Mouse (Mus musculus) CH12.LX (cell line): ENCODE measurements around the gene Pam. TPM values are rescaled to one million over a fixed set of nuclear protein-coding genes. Genes with fewer than 3 reads are reported as not detected.

Source experiments
- DNase-seq: peaks from one replicate; pipeline ENCODE4 v3.0.0-alpha.2; 2013; ENCODE audit errors: extremely low read depth
- H3K27ac ChIP-seq: 2 replicates; pipeline ENCODE4 v1.5.1; 2012; ENCODE audit warnings: low read depth, mild to moderate bottlenecking, control low read depth, moderate library complexity; ENCODE audit not compliant: insufficient read depth
- H3K27me3 ChIP-seq: replicated peaks from 2 replicates; pipeline ENCODE3; 2012; ENCODE audit warnings: inconsistent platforms
- H3K36me3 ChIP-seq, 2 experiments: replicated peaks in 1 of 2; 2 replicates each; pipeline versions ENCODE3 to v1.6.1; 2012; ENCODE audit warnings: inconsistent platforms in 1 of 2, low read length in 1 of 2, mild to moderate bottlenecking in 1 of 2, mixed read lengths in 1 of 2, moderate library complexity in 1 of 2; ENCODE audit not compliant: control insufficient read depth in 1 of 2, insufficient read depth in 1 of 2
- H3K4me1 ChIP-seq, 2 experiments: 2 replicates each; pipeline ENCODE4 v1.6.1; 2012; ENCODE audit warnings: inconsistent platforms in 1 of 2, moderate library complexity in 1 of 2; ENCODE audit not compliant: insufficient read depth in 2 of 2, control insufficient read depth in 1 of 2
- H3K4me2 ChIP-seq: 2 replicates; pipeline ENCODE4 v1.6.1; 2012; ENCODE audit warnings: low read depth, mild to moderate bottlenecking, control low read depth; ENCODE audit not compliant: poor library complexity, insufficient read depth, severe bottlenecking
- H3K4me3 ChIP-seq, 3 experiments: fragments of 150-350 bp in 1 of 3; sonication (generic) in 1 of 3; replicated peaks in 1 of 3; 2 replicates each; pipeline versions ENCODE3 to v1.5.1; 2011 to 2012; ENCODE audit warnings: low read depth in 2 of 3, low read length in 2 of 3, mild to moderate bottlenecking in 2 of 3, moderate library complexity in 2 of 3, control low read depth in 1 of 3, improper control_type of control experiment in 1 of 3, inconsistent platforms in 1 of 3, mixed read lengths in 1 of 3; ENCODE audit not compliant: poor library complexity in 1 of 3
- H3K79me2 ChIP-seq: replicated peaks from 2 replicates; pipeline ENCODE4 v1.6.1; 2012; ENCODE audit warnings: mild to moderate bottlenecking, moderate library complexity; ENCODE audit not compliant: control insufficient read depth, poor library complexity, insufficient read depth, severe bottlenecking; ENCODE audit errors: extremely low read depth
- H3K9ac ChIP-seq: 2 replicates; pipeline ENCODE4 v1.6.1; 2012; ENCODE audit warnings: low read depth, mild to moderate bottlenecking, control low read depth, moderate library complexity; ENCODE audit not compliant: insufficient read depth
- H3K9me3 ChIP-seq: replicated peaks from 2 replicates; pipeline ENCODE3; 2012; ENCODE audit warnings: low read length, inconsistent platforms, mixed read lengths
- CHD1 ChIP-seq: IDR thresholded peaks from 2 replicates; pipeline ENCODE4 v1.6.1; 2012; ENCODE audit warnings: low read depth, low read length, improper control_type of control experiment, inconsistent platforms
- CHD2 ChIP-seq: IDR thresholded peaks from 2 replicates; pipeline ENCODE4 v1.6.1; 2011; ENCODE audit warnings: low read length, improper control_type of control experiment
- CTCF ChIP-seq, 2 experiments: IDR thresholded peaks in 1 of 2; conservative IDR thresholded peaks in 1 of 2; 2 replicates each; pipeline ENCODE4 v1.5.1; 2011 to 2012; ENCODE audit warnings: low read depth in 2 of 2, low read length in 2 of 2, improper control_type of control experiment in 1 of 2, inconsistent platforms in 1 of 2, mild to moderate bottlenecking in 1 of 2, moderate library complexity in 1 of 2
- ELF1 ChIP-seq: IDR thresholded peaks from 2 replicates; pipeline ENCODE4 v1.6.1; 2014; ENCODE audit warnings: low read depth, mild to moderate bottlenecking, inconsistent platforms, low read length, improper control_type of control experiment
- EP300 ChIP-seq: IDR thresholded peaks from 2 replicates; pipeline ENCODE4 v1.6.1; 2011; ENCODE audit warnings: low read length, improper control_type of control experiment
- MAFK ChIP-seq: IDR thresholded peaks from 2 replicates; pipeline ENCODE4 v1.6.1; 2011; ENCODE audit warnings: low read length, improper control_type of control experiment; ENCODE audit not compliant: insufficient replicate concordance
- MAX ChIP-seq: IDR thresholded peaks from 2 replicates; pipeline ENCODE4 v1.6.1; 2011; ENCODE audit warnings: low read length, improper control_type of control experiment
- RAD21 ChIP-seq: IDR thresholded peaks from 2 replicates; pipeline ENCODE4 v1.6.1; 2011; ENCODE audit warnings: low read depth, mild to moderate bottlenecking, low read length, improper control_type of control experiment, moderate library complexity
- SIN3A ChIP-seq: IDR thresholded peaks from 2 replicates; pipeline ENCODE4 v1.6.1; 2012; ENCODE audit warnings: low read length, improper control_type of control experiment, inconsistent platforms
- SMC3 ChIP-seq: IDR thresholded peaks from 2 replicates; pipeline ENCODE4 v1.6.1; 2011; ENCODE audit warnings: low read depth, low read length, improper control_type of control experiment
- TBP ChIP-seq: conservative IDR thresholded peaks from 2 replicates; pipeline ENCODE4 v1.6.1; 2011; ENCODE audit warnings: low read depth, low read length, improper control_type of control experiment
- TCF12 ChIP-seq: IDR thresholded peaks from 2 replicates; pipeline ENCODE4 v1.6.1; 2014; ENCODE audit warnings: low read depth, mild to moderate bottlenecking, inconsistent platforms, low read length, improper control_type of control experiment
- UBTF ChIP-seq: IDR thresholded peaks from 2 replicates; pipeline ENCODE4 v1.6.1; 2012; ENCODE audit warnings: low read depth, mild to moderate bottlenecking, inconsistent platforms, low read length, improper control_type of control experiment, moderate library complexity
- USF1 ChIP-seq: IDR thresholded peaks from 2 replicates; pipeline ENCODE4 v1.6.1; 2014; ENCODE audit warnings: low read depth, mild to moderate bottlenecking, inconsistent platforms, low read length, improper control_type of control experiment
- ZC3H11A ChIP-seq: IDR thresholded peaks from 2 replicates; pipeline ENCODE4 v1.6.1; 2012; ENCODE audit warnings: low read depth, mild to moderate bottlenecking, inconsistent platforms, low read length, improper control_type of control experiment
- ZKSCAN1 ChIP-seq: IDR thresholded peaks from 2 replicates; pipeline ENCODE4 v1.6.1; 2012; ENCODE audit warnings: low read depth, inconsistent platforms, low read length, improper control_type of control experiment, borderline replicate concordance
- ZMIZ1 ChIP-seq: IDR thresholded peaks from 2 replicates; pipeline ENCODE4 v1.6.1; 2012; ENCODE audit warnings: low read depth, mild to moderate bottlenecking, inconsistent platforms, low read length, improper control_type of control experiment
- ZNF384 ChIP-seq: IDR thresholded peaks from 2 replicates; pipeline ENCODE4 v1.6.1; 2012; ENCODE audit warnings: low read depth, low read length, improper control_type of control experiment, inconsistent platforms
- dilution Hi-C: fragments of 300-500 bp; cut with MboI; formaldehyde crosslinking; loops from 2 replicates; pipeline ENCODE4 v1.14.3; 2020; ENCODE audit warnings: low sequenced_read_pairs; ENCODE audit not compliant: extremely low pct_unique_long_range_greater_than_20kb, extremely low pct_ligation_motif_present
- in situ Hi-C: fragments of 300-500 bp; cut with MboI; formaldehyde crosslinking; loops from 3 replicates; pipeline ENCODE4 v1.14.3; 2019; ENCODE audit warnings: low sequenced_read_pairs, low pct_ligation_motif_present, low pct_unique_long_range_greater_than_20kb, mixed read lengths
- polyA plus RNA-seq: library from polyadenylated mRNA; unstranded; fragments of >175 nt; gene quantifications from 2 replicates; pipeline ENCODE4 v1.2.1, GENCODE M21; 2012; ENCODE audit warnings: low read depth; ENCODE audit not compliant: insufficient read length
- total RNA-seq, 2 experiments: library from RNA; depleted of rRNA; stranded (reverse); fragments of 300-350 nt in 1 of 2; fragments of >200 nt in 1 of 2; gene quantifications; 2 replicates each; pipeline ENCODE4 v1.2.3; 2012 to 2014

Gene Pam
- total and polyA plus RNA-seq, 3 experiments = 0.24 TPM; not detected in 2

DNA sequence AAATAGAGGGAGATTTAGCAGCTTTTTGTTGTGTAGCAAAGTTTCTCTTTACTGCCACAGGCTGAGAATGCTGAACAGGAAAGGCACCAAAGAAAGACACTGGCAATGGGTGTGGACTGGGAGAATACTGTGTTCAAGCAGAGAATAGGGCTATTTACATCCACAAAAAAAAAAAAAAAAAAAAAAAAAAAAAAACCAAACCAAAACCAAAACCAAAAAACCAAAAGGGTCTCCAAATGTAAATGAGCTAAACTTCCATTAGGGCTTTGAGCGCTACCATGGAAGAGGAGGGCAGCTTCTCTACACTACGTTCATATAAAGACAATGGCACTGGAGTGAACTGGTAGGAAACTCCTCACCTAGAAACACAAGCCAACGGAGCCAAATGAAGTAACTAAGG lies 274.2 kb downstream of the Pam start:
- in situ Hi-C loops = no loop called here
- no peak overlapping the region for H3K9ac ChIP-seq
- H3K27ac ChIP-seq = no peak overlapping the region
- H3K36me3 ChIP-seq = no peaks in the 10 kb centered on the region
- H3K4me3 ChIP-seq = no peak overlapping the region
- dilution Hi-C loops = no loop called here
- H3K9me3 ChIP-seq = no peaks in the 10 kb centered on the region
- H3K4me2 ChIP-seq = no peak overlapping the region
- TF ChIP-seq UBTF (no peak), ZNF384 (peak; percentile 67)
- TF ChIP-seq, all 38 proteins: peak for 1
- Histone ChIP-seq H3K4me1 (no peaks in the 10 kb centered on the region), H3K79me2 (no peaks in the 10 kb centered on the region), H3K27me3 (no peaks in the 10 kb centered on the region)
- DNase-seq = no peak

DNA sequence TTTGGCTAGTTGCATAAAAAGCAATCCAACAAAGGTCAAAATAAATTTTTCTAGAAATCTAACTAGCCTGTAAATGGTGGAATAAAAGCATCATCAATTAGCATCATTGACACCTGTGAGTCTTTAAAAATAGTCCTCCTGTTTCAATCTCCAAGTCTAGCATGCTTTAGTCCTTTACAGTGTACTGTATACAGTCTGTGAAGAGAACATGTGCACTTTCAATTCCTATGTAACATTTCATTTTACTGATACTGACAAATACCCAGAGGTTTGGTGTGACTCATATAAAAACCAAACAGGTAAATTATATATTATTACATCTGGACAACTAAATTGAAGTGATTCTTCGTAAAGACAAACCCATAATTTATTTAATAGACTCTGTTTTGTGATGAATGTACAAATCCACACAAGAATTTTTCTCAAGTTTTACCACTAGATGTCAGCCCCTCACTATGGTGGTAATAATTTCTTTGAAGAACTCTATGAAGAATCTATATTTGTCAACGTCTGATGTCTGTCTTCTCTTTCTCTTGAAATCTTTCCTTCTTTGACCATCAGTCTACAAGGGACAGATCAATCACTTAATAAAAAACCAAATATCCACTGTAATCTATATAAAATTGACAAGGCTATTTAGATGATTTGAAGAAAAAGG lies 286.1 kb downstream of the Pam start:
- no peaks in the 10 kb centered on the region for H3K79me2 ChIP-seq
- DNase-seq = peak; percentile 23
- H3K4me2 ChIP-seq = no peak overlapping the region
- H3K27me3 ChIP-seq = no peaks in the 10 kb centered on the region
- no peak overlapping the region for H3K27ac ChIP-seq
- H3K4me1 ChIP-seq = no peaks in the 10 kb centered on the region
- dilution Hi-C loops = no loop called here
- H3K9me3 ChIP-seq = no peaks in the 10 kb centered on the region
- no peak overlapping the region for H3K9ac ChIP-seq
- H3K4me3 ChIP-seq = no peak overlapping the region
- in situ Hi-C loops = no loop called here
- H3K36me3 ChIP-seq = no peaks in the 10 kb centered on the region
- TF ChIP-seq SMC3 (peak; percentile 28), EP300 (no peak), CTCF (conservative IDR thresholded peaks at IDR 0.05 in 1 of 2, IDR thresholded peaks at IDR 0.05 in 1 of 2; ENCODE audit: low read depth in 2 of 2, low read length in 2 of 2) (peak in 1 of 2 experiments; percentile 60; a peak in 2 of 4 replicates), RAD21 (peak; percentile 78)

DNA sequence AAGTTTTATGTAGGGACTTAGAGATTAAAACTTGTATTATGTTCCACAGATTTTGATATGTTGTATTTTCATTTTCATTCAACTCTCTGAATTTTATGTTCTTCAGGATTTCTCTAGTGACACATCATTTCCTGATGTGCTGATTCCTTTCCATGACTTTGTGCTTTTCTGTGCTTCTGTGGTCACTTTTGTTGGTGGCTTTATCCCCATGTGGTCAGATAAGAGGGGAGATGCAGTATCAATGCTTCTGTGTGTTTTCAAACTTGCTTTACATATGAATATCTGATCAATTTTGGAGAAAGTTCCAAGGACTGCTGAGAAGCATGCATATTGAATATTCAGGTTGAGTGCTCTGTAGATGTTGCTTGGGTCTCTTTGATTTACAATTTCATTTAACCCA lies 290.9 kb downstream of the Pam start:
- no peaks in the 10 kb centered on the region for H3K79me2 ChIP-seq
- TF ChIP-seq ZNF384 (no peak), ZKSCAN1 (no peak), MAFK (no peak), TCF12 (no peak), ELF1 (no peak), ZMIZ1 (no peak), SIN3A (no peak), USF1 (no peak), CHD2 (no peak), TBP (no peak), MAX (no peak), RAD21 (no peak), ZC3H11A (no peak), CHD1 (no peak)
- no peaks in the 10 kb centered on the region for H3K27me3 ChIP-seq
- H3K4me1 ChIP-seq = no peaks in the 10 kb centered on the region
- H3K27ac ChIP-seq = no peak overlapping the region
- in situ Hi-C loops = no loop called here
- H3K36me3 ChIP-seq = no peaks in the 10 kb centered on the region
- no peak overlapping the region for H3K4me2 ChIP-seq
- no peak for DNase-seq
- H3K9ac ChIP-seq = no peak overlapping the region
- no peaks in the 10 kb centered on the region for H3K9me3 ChIP-seq
- no peak overlapping the region for H3K4me3 ChIP-seq
- dilution Hi-C loops = no loop called here
